Mouse (Mus musculus) cortical plate, adult 2 months (tissue): ENCODE results near the gene Kcnn1.

Source experiments
- CTCF ChIP-seq: fragments of 200-500 bp; IDR thresholded peaks from 2 replicates; pipeline ENCODE4 v1.5.1; 2011; ENCODE audit warnings: mild to moderate bottlenecking, control low read depth, low read length; ENCODE audit not compliant: insufficient read depth; ENCODE audit errors: extremely low read depth
- POLR2A ChIP-seq: fragments of 200-500 bp; IDR thresholded peaks from 2 replicates; pipeline ENCODE4 v1.6.1; 2011; ENCODE audit warnings: mild to moderate bottlenecking, low read length, control low read depth; ENCODE audit not compliant: insufficient read depth; ENCODE audit errors: extremely low read depth

DNA sequence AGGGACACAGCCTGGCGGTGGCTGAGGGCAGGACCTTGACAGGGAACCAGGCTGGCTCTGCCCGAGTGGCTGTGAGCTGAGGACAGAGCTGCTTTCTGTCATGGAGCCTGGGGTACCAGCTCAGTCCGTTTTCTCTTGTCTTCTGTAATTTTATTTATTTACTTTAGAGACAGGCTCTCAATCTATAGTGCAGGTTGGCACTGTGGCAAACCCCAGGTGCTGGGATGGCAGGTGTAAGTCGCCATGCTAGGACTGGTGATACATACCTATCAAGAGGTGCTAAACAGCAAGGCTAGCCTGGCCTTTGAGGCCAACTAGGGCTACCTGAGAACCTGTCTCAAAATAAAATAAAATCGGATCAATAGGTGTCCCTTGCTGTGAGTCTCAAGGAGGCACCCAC is 7.0 kb downstream of the Kcnn1 start:
- no peak for TF ChIP-seq CTCF
- no peak for TF ChIP-seq POLR2A
